Mouse (Mus musculus) testis, adult 2 months (tissue): ENCODE measurements at regions not wholly inside any gene's neighbourhood (a gene's known extent, or its start where the extent isn't known, plus 50 kb on each side); places are given as distances from the start of the nearest gene placed in this dataset.

Experiments
- CTCF ChIP-seq: fragments of 200-500 bp; IDR thresholded peaks from 2 replicates; pipeline ENCODE4 v1.5.1; 2012; ENCODE audit warnings: low read depth, mild to moderate bottlenecking, inconsistent platforms, low read length, moderate library complexity; ENCODE audit not compliant: control insufficient read depth, insufficient read depth, insufficient replicate concordance
- POLR2A ChIP-seq: fragments of 200-500 bp; IDR thresholded peaks from 2 replicates; pipeline ENCODE4 v1.6.1; 2012; ENCODE audit warnings: low read depth, mild to moderate bottlenecking, inconsistent platforms, low read length, moderate library complexity; ENCODE audit not compliant: control insufficient read depth

GRCm38 (mm10) chr8:126845530-126846187, 100.0 kb downstream of the Tomm20 start:
- TF ChIP-seq POLR2A, result no peak
- TF ChIP-seq CTCF, result no peak
